Mouse (Mus musculus) right cerebral cortex, postnatal 10 days (tissue): ENCODE measurements around the gene Mgmt.

Experiments
- DNase-seq, 2 experiments: peaks; one replicate each; pipeline ENCODE4 v3.0.0; 2021; ENCODE audit warnings: low spot score in 2 of 2

Gene Mgmt

GRCm38 (mm10) chr7:137001215-137001614 lies 106.8 kb downstream of the Mgmt start:
- no peak for DNase-seq

GRCm38 (mm10) chr7:137001783-137002182 lies 107.4 kb downstream of the Mgmt start:
- no peak for DNase-seq

- no peak for DNase-seq
Measured at GRCm38 (mm10) chr7:137002431-137002830, 108.0 kb downstream of the Mgmt start.

- DNase-seq = no peak
Measured at GRCm38 (mm10) chr7:137005293-137005692, 110.9 kb downstream of the Mgmt start.

- no peak for DNase-seq
Measured at GRCm38 (mm10) chr7:137008321-137008720, 113.9 kb downstream of the Mgmt start.

- no peak for DNase-seq
Measured at GRCm38 (mm10) chr7:137009732-137010275, 115.4 kb downstream of the Mgmt start.

- no peak for DNase-seq
Measured at GRCm38 (mm10) chr7:137010451-137010850, 116.0 kb downstream of the Mgmt start.

GRCm38 (mm10) chr7:137012687-137013086 lies 118.3 kb downstream of the Mgmt start:
- DNase-seq = no peak

- no peak for DNase-seq
Measured at GRCm38 (mm10) chr7:137013433-137013832, 119.0 kb downstream of the Mgmt start.

GRCm38 (mm10) chr7:137018614-137019013 lies 124.2 kb downstream of the Mgmt start:
- DNase-seq = no peak

- DNase-seq = no peak
Measured at GRCm38 (mm10) chr7:137020195-137020594, 125.8 kb downstream of the Mgmt start.

- no peak for DNase-seq
Measured at GRCm38 (mm10) chr7:137030789-137031188, 136.4 kb downstream of the Mgmt start.

- no peak for DNase-seq
Measured at GRCm38 (mm10) chr7:137033177-137033576, 138.8 kb downstream of the Mgmt start.

GRCm38 (mm10) chr7:137034986-137035385 lies 140.6 kb downstream of the Mgmt start:
- DNase-seq = no peak

GRCm38 (mm10) chr7:137035916-137036315 lies 141.5 kb downstream of the Mgmt start:
- DNase-seq = no peak

- DNase-seq = no peak
Measured at GRCm38 (mm10) chr7:137037471-137037870, 143.1 kb downstream of the Mgmt start.

- no peak for DNase-seq
Measured at GRCm38 (mm10) chr7:137037872-137038271, 143.5 kb downstream of the Mgmt start.

GRCm38 (mm10) chr7:137038311-137038945 lies 144.0 kb downstream of the Mgmt start:
- no peak for DNase-seq

GRCm38 (mm10) chr7:137038946-137039320 lies 144.5 kb downstream of the Mgmt start:
- DNase-seq = no peak

- DNase-seq = no peak
Measured at GRCm38 (mm10) chr7:137040646-137041045, 146.2 kb downstream of the Mgmt start.

GRCm38 (mm10) chr7:137046891-137047290 lies 152.5 kb downstream of the Mgmt start:
- peak in 1 of 2 experiments; percentile 32 for DNase-seq

GRCm38 (mm10) chr7:137048086-137048922 lies 153.9 kb downstream of the Mgmt start:
- DNase-seq = no peak

GRCm38 (mm10) chr7:137054343-137054742 lies 159.9 kb downstream of the Mgmt start:
- DNase-seq = no peak
